Mouse (Mus musculus) left cerebral cortex, adult 8-10 months (tissue): ENCODE data around the gene Olfr1510. TPM values are rescaled to one million over a fixed set of nuclear protein-coding genes. Genes with fewer than 3 reads are reported as not detected.
"Not testable (repeated sequence)": the region's sequence is repeated elsewhere in the genome, so short reads cannot be mapped to it uniquely, and the experiment has no call there.

ENCODE experiments used
- DNase-seq, 2 experiments: peaks; one replicate each; pipeline ENCODE4 v3.0.0; 2022; ENCODE audit warnings: low spot score in 2 of 2
- total RNA-seq, 4 experiments: library from RNA; stranded (reverse); gene quantifications; 2 replicates each; pipeline ENCODE4 v1.2.4; 2022

Olfr1510 gene
- total RNA-seq, result not detected

- DNase-seq, result no peak
Observed at GRCm38 (mm10) chr14:52414273-52414672, at the start of gene Olfr1510. TSS of gene Olfr1510 (minus strand) at chr14:52414373.

- no peak for DNase-seq
Observed at GRCm38 (mm10) chr14:52461928-52462327, 47.8 kb upstream of the Olfr1510 start.

- DNase-seq, result no peak
Observed at GRCm38 (mm10) chr14:52451138-52451537, 37.0 kb upstream of the Olfr1510 start.

- no peak for DNase-seq
Observed at GRCm38 (mm10) chr14:52442690-52443089, 28.5 kb upstream of the Olfr1510 start, which contains the start of gene Olfr1509. TSS of gene Olfr1509 (plus strand) at chr14:52442990.

GRCm38 (mm10) chr14:52427686-52428085 is 13.5 kb upstream of the Olfr1510 start:
- DNase-seq, result no peak

GRCm38 (mm10) chr14:52410142-52410919 is 3.8 kb downstream of the Olfr1510 start:
- DNase-seq, result not testable (repeated sequence)

- no peak for DNase-seq
Observed at GRCm38 (mm10) chr14:52397279-52397678, 16.9 kb downstream of the Olfr1510 start, which contains the start of gene Olfr1511. TSS of gene Olfr1511 (minus strand) at chr14:52397379.

GRCm38 (mm10) chr14:52390084-52390848 is 23.9 kb downstream of the Olfr1510 start:
- not testable (repeated sequence) for DNase-seq

GRCm38 (mm10) chr14:52379068-52379467 is 35.1 kb downstream of the Olfr1510 start, which contains the start of gene Olfr1512:
TSS of gene Olfr1512 (minus strand) at chr14:52379168.
- no peak for DNase-seq

GRCm38 (mm10) chr14:52368741-52369140 is 45.4 kb downstream of the Olfr1510 start:
- no peak for DNase-seq

Other genes starting within 250 kb of the Olfr1510 start
- 10 to 100 TPM; 59.0 to 62.8 (median 60.4) TPM for gene Supt16, start 217.0 kb downstream of the Olfr1510 start, total RNA-seq
- gene Chd8, start 156.6 kb downstream of the Olfr1510 start, total RNA-seq, result 100 to 1,000 TPM; 103 to 130 (median 111) TPM
- 10 to 100 TPM; 57.5 to 72.6 (median 62.7) TPM for gene Tox4, start 135.2 kb downstream of the Olfr1510 start, total RNA-seq
- gene Rab2b, start 134.8 kb downstream of the Olfr1510 start, total RNA-seq, result 10 to 100 TPM; 34.9 to 41.4 (median 38.6) TPM
- 10 to 100 TPM; 30.0 to 35.0 (median 32.4) TPM for gene Mettl3, start 109.2 kb downstream of the Olfr1510 start, total RNA-seq
- gene Sall2, start 85.6 kb downstream of the Olfr1510 start, total RNA-seq, result 10 to 100 TPM; 36.6 to 43.7 (median 40.9) TPM
- not detected for gene Olfr1513, start 58.0 kb downstream of the Olfr1510 start, total RNA-seq
- not detected for gene Olfr1512, start 35.2 kb downstream of the Olfr1510 start, total RNA-seq
- not detected for gene Olfr1511, start 17.0 kb downstream of the Olfr1510 start, total RNA-seq
- gene Olfr1509, start 28.6 kb upstream of the Olfr1510 start, total RNA-seq, result not detected
- under 1 TPM in 1 of 4 experiments, not detected in 3; 0.08 TPM for gene Olfr1508, start 53.1 kb upstream of the Olfr1510 start, total RNA-seq
- gene Olfr1507, start 81.4 kb upstream of the Olfr1510 start, total RNA-seq, result under 1 TPM in 1 of 4 experiments, not detected in 3; 0.98 TPM